Mouse (Mus musculus) bone marrow, adult 2 months (tissue): ENCODE measurements around the gene Ap2m1. TPM values are rescaled to one million over a fixed set of nuclear protein-coding genes. Genes with fewer than 3 reads are reported as not detected.

ENCODE experiments used
- H3K27ac ChIP-seq: fragments of 200-500 bp; 2 replicates; pipeline ENCODE4 v1.5.1; 2012; ENCODE audit warnings: low read depth, mild to moderate bottlenecking, control low read depth, inconsistent platforms, low read length; ENCODE audit not compliant: control insufficient read depth, poor library complexity, insufficient read depth
- H3K4me1 ChIP-seq: fragments of 200-500 bp; 2 replicates; pipeline ENCODE4 v1.6.1; 2011; ENCODE audit warnings: low read length; ENCODE audit not compliant: control insufficient read depth, insufficient read depth
- H3K4me3 ChIP-seq: fragments of 200-500 bp; replicated peaks from 2 replicates; pipeline ENCODE3; 2011; ENCODE audit warnings: mild to moderate bottlenecking, low read depth, low read length, control low read depth; ENCODE audit not compliant: control insufficient read depth
- CTCF ChIP-seq: fragments of 200-500 bp; IDR thresholded peaks from 2 replicates; pipeline ENCODE4 v1.5.1; 2011; ENCODE audit warnings: low read length, control low read depth; ENCODE audit not compliant: control insufficient read depth, insufficient read depth
- POLR2A ChIP-seq: fragments of 200-500 bp; IDR thresholded peaks from 2 replicates; pipeline ENCODE4 v1.6.1; 2011; ENCODE audit warnings: low read depth, mild to moderate bottlenecking, control low read depth, low read length, borderline replicate concordance; ENCODE audit not compliant: control insufficient read depth
- WGBS: fragments of 180-500 bp; shearing (Covaris S2); methylation state at CpG from one replicate; pipeline ENCODE4 v1.1.7; 2018; 5-methylcytosine and 5-hydroxymethylcytosine counted together
- polyA plus RNA-seq: library from polyadenylated mRNA; stranded (reverse); fragments of >200 nt; gene quantifications from 2 replicates; pipeline ENCODE4 v1.2.4, GENCODE M21; 2011; ENCODE audit warnings: low replicate concordance; ENCODE audit not compliant: missing spikeins, insufficient read depth, insufficient read length

Gene Ap2m1
- polyA plus RNA-seq, 1 experiment, result 135 TPM

- H3K27ac ChIP-seq, result peak within 1 kb of the TSS; percentile 84
- TF ChIP-seq CTCF (peak; percentile 25; the same call in 1 of the 2 replicates), POLR2A (peak; percentile 36; the same call in 1 of the 2 replicates)
- WGBS, result under 1% methylated on average over 55 of the region's 55 CpGs
- H3K4me1 ChIP-seq, result no peaks in the 10 kb centered on the region
- peak within 1 kb of the TSS; percentile 98 for H3K4me3 ChIP-seq
Measured at GRCm38 (mm10) chr16:20516726-20517201, 18.5 kb upstream of the Ap2m1 start, which contains the start of gene Dvl3. Gene Dvl3, plus strand, starts transcription at chr16:20516982.

DNA sequence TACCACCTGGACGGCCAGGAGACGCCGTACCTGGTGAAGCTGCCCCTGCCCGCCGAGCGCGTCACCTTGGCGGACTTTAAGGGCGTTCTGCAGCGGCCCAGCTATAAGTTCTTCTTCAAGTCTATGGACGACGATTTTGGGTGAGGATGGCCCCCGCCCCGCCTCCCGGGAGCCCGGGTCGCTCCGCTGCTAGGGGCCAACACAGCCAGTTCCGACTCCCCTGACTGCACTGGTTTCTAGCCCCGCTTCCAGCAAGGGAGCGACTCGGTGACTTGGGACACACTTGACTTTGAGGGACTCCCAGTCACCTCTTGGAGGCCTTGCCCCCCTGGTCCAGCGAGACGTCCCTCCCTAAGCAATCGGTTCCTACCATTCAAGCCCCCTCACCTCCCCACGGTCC lies 18.1 kb upstream of the Ap2m1 start:
- H3K4me1 ChIP-seq, result no peaks in the 10 kb centered on the region
- under 1% methylated on average over 26 of the region's 26 CpGs for WGBS
- TF ChIP-seq CTCF (no peak), POLR2A (no peak)

GRCm38 (mm10) chr16:20517701-20518374 lies 17.4 kb upstream of the Ap2m1 start:
- TF ChIP-seq POLR2A (no peak), CTCF (no peak)
- no peaks in the 10 kb centered on the region for H3K4me1 ChIP-seq
- no peak overlapping the region; the same call in 1 of the 2 replicates for H3K27ac ChIP-seq
- WGBS, result 12% methylated on average over 6 of the region's 6 CpGs
- H3K4me3 ChIP-seq, result peak overlapping the region; percentile 98

More for the DNA sequence above, 18.1 kb upstream of the Ap2m1 start:
- Histone ChIP-seq H3K4me3 (peak overlapping the region; percentile 98), H3K27ac (peak overlapping the region; percentile 84)

DNA sequence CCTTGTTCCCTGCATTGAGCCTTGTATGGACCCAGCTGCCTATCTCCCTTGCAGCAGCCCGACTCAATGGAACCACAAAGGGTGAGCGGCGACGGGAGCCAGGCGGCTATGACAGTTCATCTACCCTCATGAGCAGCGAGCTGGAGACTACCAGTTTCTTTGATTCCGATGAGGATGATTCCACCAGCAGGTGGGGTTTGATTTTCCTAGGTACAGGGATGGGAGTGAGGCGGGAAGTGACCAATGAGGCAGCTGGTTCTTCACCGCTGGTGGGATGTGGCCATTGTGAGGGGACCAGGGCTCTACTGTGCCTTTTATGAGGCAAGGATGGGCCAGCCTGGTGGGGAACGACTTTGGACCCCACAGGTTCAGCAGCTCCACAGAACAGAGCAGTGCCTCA lies 11.4 kb upstream of the Ap2m1 start:
- H3K4me3 ChIP-seq, result no peak overlapping the region
- no peaks in the 10 kb centered on the region for H3K4me1 ChIP-seq
- TF ChIP-seq CTCF, result no peak
- TF ChIP-seq POLR2A, result no peak
- WGBS, result 91% methylated on average over 10 of the region's 10 CpGs
- H3K27ac ChIP-seq, result no peak overlapping the region

- no peak overlapping the region for H3K4me3 ChIP-seq
- TF ChIP-seq POLR2A, result no peak
- no peak for TF ChIP-seq CTCF
- WGBS, result 69% methylated on average over 5 of the region's 5 CpGs
- H3K4me1 ChIP-seq, result no peaks in the 10 kb centered on the region
- no peak overlapping the region for H3K27ac ChIP-seq
Measured at GRCm38 (mm10) chr16:20528779-20529178, 6.5 kb upstream of the Ap2m1 start.

DNA sequence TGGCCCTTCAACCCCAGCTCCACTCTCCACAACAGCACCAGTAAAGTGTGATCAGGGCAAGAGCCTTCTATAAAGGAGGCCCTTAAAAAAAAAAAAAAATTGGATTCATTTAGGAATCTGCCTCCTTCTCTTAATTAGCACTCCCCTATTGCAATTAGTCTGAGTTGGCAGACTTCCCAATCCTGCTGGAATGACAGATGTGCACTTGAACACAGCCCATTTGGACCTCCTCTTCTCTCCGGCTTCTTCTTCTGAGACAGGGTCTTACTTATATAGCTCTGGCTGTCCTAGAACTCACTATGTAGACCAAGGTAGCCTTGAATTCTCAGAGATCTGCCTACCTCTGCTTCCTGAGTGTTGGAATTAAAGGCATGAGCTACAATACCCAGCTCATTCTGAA lies 5.9 kb upstream of the Ap2m1 start:
- Histone ChIP-seq H3K4me3 (no peak overlapping the region), H3K27ac (no peak overlapping the region), H3K4me1 (no peaks in the 10 kb centered on the region)
- WGBS, result 75% methylated on average over 1 of the region's 1 CpGs
- TF ChIP-seq CTCF (no peak), POLR2A (no peak)

DNA sequence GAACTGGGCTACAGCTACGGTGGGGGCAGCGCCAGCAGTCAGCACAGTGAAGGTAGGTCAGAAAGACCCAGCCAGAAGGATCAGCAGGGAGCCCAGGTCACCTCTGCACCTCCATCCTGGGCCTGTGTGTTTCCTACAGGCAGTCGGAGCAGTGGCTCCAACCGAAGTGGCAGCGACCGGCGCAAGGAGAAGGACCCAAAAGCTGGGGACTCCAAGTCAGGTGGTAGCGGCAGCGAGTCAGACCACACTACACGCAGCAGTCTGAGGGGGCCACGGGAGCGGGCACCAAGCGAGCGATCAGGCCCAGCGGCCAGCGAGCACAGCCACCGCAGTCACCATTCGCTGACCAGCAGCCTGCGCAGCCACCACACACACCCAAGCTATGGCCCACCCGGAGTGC lies 4.3 kb upstream of the Ap2m1 start:
- TF ChIP-seq CTCF (no peak), POLR2A (no peak)
- no peak overlapping the region for H3K27ac ChIP-seq
- WGBS, result 95% methylated on average over 20 of the region's 20 CpGs
- H3K4me3 ChIP-seq, result no peak overlapping the region
- no peaks in the 10 kb centered on the region for H3K4me1 ChIP-seq

DNA sequence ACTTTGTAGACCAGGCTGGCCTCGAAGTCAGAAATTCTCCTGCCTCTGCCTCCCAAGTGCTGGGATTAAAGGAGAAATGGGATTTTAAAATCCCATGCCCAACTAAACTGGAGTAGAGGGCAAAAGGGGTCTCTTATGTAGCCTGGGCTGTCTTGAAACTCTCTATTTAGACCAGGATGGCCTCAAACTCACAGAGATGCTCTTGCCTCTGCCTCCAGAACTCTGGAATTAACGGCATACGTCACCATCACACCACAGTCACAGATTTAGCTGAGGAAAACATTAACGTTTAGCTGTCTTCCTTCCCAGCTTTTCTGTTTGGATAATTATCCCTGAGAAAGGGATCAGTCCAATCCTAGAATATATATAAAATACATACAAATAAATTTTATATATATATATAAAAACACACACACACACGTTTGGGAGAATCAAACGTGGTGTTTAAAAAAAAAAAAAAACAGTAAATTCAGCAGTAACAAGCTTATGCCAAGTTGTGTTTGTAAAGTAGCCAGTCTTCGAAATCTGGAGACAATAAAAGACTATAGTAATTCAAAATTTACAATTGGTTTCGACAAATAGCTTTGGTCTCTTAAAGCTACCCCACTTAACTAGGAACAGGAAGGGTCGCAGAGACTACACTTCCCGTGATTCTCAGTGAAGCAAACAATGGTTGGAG lies 522 bp upstream of the Ap2m1 start:
- TF ChIP-seq POLR2A (no peak), CTCF (no peak)
- 30% methylated on average over 10 of the region's 10 CpGs for WGBS
- no peak overlapping the region for H3K27ac ChIP-seq
- H3K4me3 ChIP-seq, result no peak overlapping the region
- peaks cover 6% of the 10 kb centered on the region; the same call in 1 of the 2 replicates for H3K4me1 ChIP-seq
